8 mouse cellular contexts compared by ENCODE assay signal in genomic region chr1:18058211-18058971, GRCm38 (mm10).
DNase-seq lines count a peak whose midpoint lies in the region; ATAC-seq and TF ChIP-seq lines count a peak whose summit lies in the region.

No protein-coding gene starts in this region.

- DNase-seq in gastrocnemius, adult 2 months, result no peak
- no peak for DNase-seq in gastrocnemius, adult 8-10 months (ENCODE audit: low spot score in 2 of 2)
- peak; percentile 69 for DNase-seq in brain, adult 2 months (ENCODE audit: low read depth, low spot score)
- peak; percentile 77 for DNase-seq in forebrain, postnatal 0 days
- peak; percentile 14 to 28 for DNase-seq in left cerebral cortex, adult 8-10 months (ENCODE audit: low spot score in 2 of 2)
- DNase-seq in thymus, postnatal 10 days (ENCODE audit: low spot score in 2 of 2), result no peak
- no peak for DNase-seq in adrenal gland, adult (ENCODE audit: inconsistent age in 2 of 2, low spot score in 1 of 2)

- TF ChIP-seq CTCF in gastrocnemius, adult 2 months (IDR thresholded peaks at IDR 0.05), result no peak
- no peak for TF ChIP-seq CTCF in forebrain, postnatal 0 days (IDR thresholded peaks at IDR 0.05; ENCODE audit: low read depth)

- H3K27ac ChIP-seq in gastrocnemius, adult 2 months, result no peak overlapping the region
- H3K27ac ChIP-seq in forebrain, postnatal 0 days (ENCODE audit: low read depth, low read length), result peak overlapping the region; percentile 79
- H3K27ac ChIP-seq in midbrain, embryonic 16.5 days (ENCODE audit: low read length), result peak overlapping the region; percentile 67

- H3K4me3 ChIP-seq in gastrocnemius, adult 2 months, result peak overlapping the region; percentile 43
- H3K4me3 ChIP-seq in forebrain, postnatal 0 days (ENCODE audit: low read depth, low read length), result peak overlapping the region; percentile 71
- peak overlapping the region; percentile 60 for H3K4me3 ChIP-seq in midbrain, embryonic 16.5 days (ENCODE audit: low read depth, low read length)

- intact Hi-C loops in gastrocnemius, adult 2 months (cut with DNase I), result no loop called here

- peaks cover 8% of the 10 kb centered on the region for H3K27me3 ChIP-seq in forebrain, postnatal 0 days (ENCODE audit: insufficient read depth, low read length)
- H3K27me3 ChIP-seq in midbrain, embryonic 16.5 days (ENCODE audit: control insufficient read depth, insufficient read depth, low read depth, low read length), result no peaks in the 10 kb centered on the region; the same call in 1 of the 2 replicates

- H3K4me2 ChIP-seq in forebrain, postnatal 0 days (ENCODE audit: low read depth), result peak overlapping the region; percentile 94
- H3K4me2 ChIP-seq in midbrain, embryonic 16.5 days (ENCODE audit: low read length), result peak overlapping the region; percentile 77

- H3K4me1 ChIP-seq in forebrain, postnatal 0 days (ENCODE audit: insufficient read depth), result peaks cover 9% of the 10 kb centered on the region; the same call in 1 of the 2 replicates
- peaks cover 11% of the 10 kb centered on the region for H3K4me1 ChIP-seq in midbrain, embryonic 16.5 days (ENCODE audit: control insufficient read depth, insufficient read depth, low read length)

- peak; percentile 86 for ATAC-seq in forebrain, postnatal 0 days
- peak; percentile 92 for ATAC-seq in midbrain, embryonic 16.5 days

- 3% methylated on average over 71 of the region's 77 CpGs for WGBS in forebrain, postnatal 0 days
- WGBS in midbrain, embryonic 16.5 days, result under 1% methylated on average over 77 of the region's 77 CpGs

- peak overlapping the region; percentile 87 for H3K9ac ChIP-seq in forebrain, postnatal 0 days
- H3K9ac ChIP-seq in midbrain, embryonic 16.5 days (ENCODE audit: low read depth, low read length), result peak overlapping the region; percentile 75

- no peaks in the 10 kb centered on the region for H3K9me3 ChIP-seq in forebrain, postnatal 0 days (ENCODE audit: low read length)
- H3K9me3 ChIP-seq in midbrain, embryonic 16.5 days (replicated peaks; ENCODE audit: control insufficient read depth, low read length, poor library complexity, severe bottlenecking), result no peaks in the 10 kb centered on the region

- no peaks in the 10 kb centered on the region for H3K36me3 ChIP-seq in forebrain, postnatal 0 days (ENCODE audit: insufficient read depth)
- H3K36me3 ChIP-seq in midbrain, embryonic 16.5 days (ENCODE audit: control insufficient read depth, insufficient read depth, low read length), result no peaks in the 10 kb centered on the region

Comparison
In these comparisons a context has a peak if more than half of its experiments do, and no peak if none do; other contexts are left out.
1. DNase-seq: peak in brain, adult 2 months (single experiment), forebrain, postnatal 0 days (single experiment) and left cerebral cortex, adult 8-10 months (2 of 2); none in gastrocnemius, adult 2 months (single experiment), gastrocnemius, adult 8-10 months (0 of 2), thymus, postnatal 10 days (0 of 2) and adrenal gland, adult (0 of 2).
2. Peak in every context shown above with its lines, with median percentiles within 50 percentile points of each other: H3K4me3 ChIP-seq.